Mouse (Mus musculus) bone marrow macrophage, adult 2 months (primary cell): Measurements from ENCODE around the gene Sapcd1. TPM values are rescaled to one million over a fixed set of nuclear protein-coding genes. Genes with fewer than 3 reads are reported as not detected.

Source experiments
- H3K27ac ChIP-seq: 2 replicates; pipeline ENCODE4 v1.5.1; 2012; ENCODE audit warnings: low read depth, low read length; ENCODE audit not compliant: insufficient read depth
- H3K4me1 ChIP-seq: 2 replicates; pipeline ENCODE4 v1.6.1; 2012; ENCODE audit warnings: low read length; ENCODE audit not compliant: control insufficient read depth, insufficient read depth
- H3K4me3 ChIP-seq: 2 replicates; pipeline ENCODE4 v1.5.1; 2012; ENCODE audit warnings: mild to moderate bottlenecking, low read length, moderate library complexity; ENCODE audit not compliant: insufficient read depth
- CTCF ChIP-seq: IDR thresholded peaks from 2 replicates; pipeline ENCODE4 v1.5.1; 2012; ENCODE audit warnings: low read depth, mild to moderate bottlenecking, low read length, moderate library complexity
- POLR2A ChIP-seq: IDR thresholded peaks from 2 replicates; pipeline ENCODE4 v1.6.1; 2012; ENCODE audit warnings: mild to moderate bottlenecking, low read depth, low read length, borderline replicate concordance
- polyA plus RNA-seq: library from polyadenylated mRNA; stranded (reverse); fragments of >200 nt; gene quantifications from 2 replicates; pipeline ENCODE4 v1.2.4, GENCODE M21; 2012; ENCODE audit not compliant: missing spikeins, insufficient read depth, insufficient read length

Gene Sapcd1
- polyA plus RNA-seq: not detected in 2 replicates

- TF ChIP-seq POLR2A (no peak), CTCF (no peak)
- Histone ChIP-seq H3K27ac (no peak within 1 kb of the TSS), H3K4me1 (peaks cover 29% of the 10 kb centered on the region), H3K4me3 (no peak within 1 kb of the TSS)
Observed at GRCm38 (mm10) chr17:35027277-35028068, at the start of gene Sapcd1. Sapcd1 (minus strand) TSS chr17:35028016.

- no peak overlapping the region for H3K27ac ChIP-seq
- TF ChIP-seq POLR2A (no peak), CTCF (no peak)
- no peak overlapping the region for H3K4me3 ChIP-seq
- peaks cover 24% of the 10 kb centered on the region for H3K4me1 ChIP-seq
Observed at GRCm38 (mm10) chr17:35077285-35077684, 49.5 kb upstream of the Sapcd1 start.

GRCm38 (mm10) chr17:35076507-35077176 is 48.8 kb upstream of the Sapcd1 start, which contains the start of gene Ly6g6e:
Ly6g6e (plus strand) TSS chr17:35076902.
- TF ChIP-seq POLR2A (no peak), CTCF (no peak)
- Histone ChIP-seq H3K4me3 (peak within 1 kb of the TSS; percentile 37), H3K4me1 (peaks cover 24% of the 10 kb centered on the region), H3K27ac (no peak within 1 kb of the TSS)

GRCm38 (mm10) chr17:35074097-35074496 is 46.3 kb upstream of the Sapcd1 start:
- H3K4me1 ChIP-seq: peaks cover 9% of the 10 kb centered on the region
- H3K4me3 ChIP-seq: no peak overlapping the region
- TF ChIP-seq POLR2A: no peak
- no peak for TF ChIP-seq CTCF
- H3K27ac ChIP-seq: no peak overlapping the region

GRCm38 (mm10) chr17:35071454-35071853 is 43.6 kb upstream of the Sapcd1 start:
- Histone ChIP-seq H3K27ac (no peak overlapping the region), H3K4me1 (no peaks in the 10 kb centered on the region), H3K4me3 (no peak overlapping the region)
- TF ChIP-seq CTCF (no peak), POLR2A (no peak)

- no peak overlapping the region for H3K27ac ChIP-seq
- TF ChIP-seq CTCF (no peak), POLR2A (no peak)
- H3K4me1 ChIP-seq: no peaks in the 10 kb centered on the region
- no peak overlapping the region for H3K4me3 ChIP-seq
Observed at GRCm38 (mm10) chr17:35070556-35071229, 42.9 kb upstream of the Sapcd1 start.

GRCm38 (mm10) chr17:35068213-35068914 is 40.5 kb upstream of the Sapcd1 start:
- H3K27ac ChIP-seq: no peak overlapping the region
- 0 out of 2 replicates have a peak, but pooled peaks cover 2% of the 10 kb centered on the region for H3K4me1 ChIP-seq
- TF ChIP-seq CTCF: no peak
- no peak for TF ChIP-seq POLR2A
- no peak overlapping the region for H3K4me3 ChIP-seq

- no peak for TF ChIP-seq POLR2A
- TF ChIP-seq CTCF: no peak
- Histone ChIP-seq H3K4me3 (peak within 1 kb of the TSS; percentile 48), H3K4me1 (0 out of 2 replicates have a peak, but pooled peaks cover 2% of the 10 kb centered on the region), H3K27ac (no peak within 1 kb of the TSS)
Observed at GRCm38 (mm10) chr17:35066084-35066483, 38.3 kb upstream of the Sapcd1 start, which contains the start of gene Mpig6b. Mpig6b (minus strand) TSS chr17:35066184.
